In genomic region chr9:74906951-74907350, GRCm38 (mm10) we compare ENCODE assay signal across 9 mouse cellular contexts. TPM values are rescaled to one million over a fixed set of nuclear protein-coding genes. Genes with fewer than 3 reads are reported as not detected.
DNase-seq lines count a peak whose midpoint lies in the region; ATAC-seq and TF ChIP-seq lines count a peak whose summit lies in the region.
"Had no signal": no experiment of that assay in that cellular context is flagged by ENCODE, and none has a peak within 500 bp of the region (broad histone marks: within the 10 kb centered on the region; RNA-seq: fewer than 3 reads in every experiment).

No protein-coding gene starts in this region.

- H3K36me3 ChIP-seq in liver, embryonic 12.5 days: no peaks in the 10 kb centered on the region
- H3K36me3 ChIP-seq in liver, embryonic 11.5 days (ENCODE audit: control insufficient read depth, insufficient read depth, low read length): no peaks in the 10 kb centered on the region
- no peaks in the 10 kb centered on the region for H3K36me3 ChIP-seq in liver, embryonic 16.5 days (ENCODE audit: control insufficient read depth, insufficient read depth)
- H3K36me3 ChIP-seq in neural tube, embryonic 15.5 days: no peaks in the 10 kb centered on the region

- no peak overlapping the region for H3K9ac ChIP-seq in liver, embryonic 12.5 days
- H3K9ac ChIP-seq in liver, embryonic 11.5 days (ENCODE audit: low read depth, low read length): no peak overlapping the region
- H3K9ac ChIP-seq in liver, embryonic 16.5 days (ENCODE audit: low read depth, low read length): no peak overlapping the region
- no peak overlapping the region for H3K9ac ChIP-seq in neural tube, embryonic 15.5 days (replicated peaks)

- TF ChIP-seq CTCF in left cerebral cortex, adult 2 months (IDR thresholded peaks at IDR 0.05): no peak

- no peak for DNase-seq in liver, embryonic 11.5 days (ENCODE audit: low spot score)
- no peak for DNase-seq in spleen, adult 18-20 months
- no peak for DNase-seq in left cerebral cortex, adult 2 months (ENCODE audit: extremely low spot score in 1 of 2, low spot score in 2 of 2)

- H3K4me2 ChIP-seq in liver, embryonic 12.5 days: no peak overlapping the region
- no peak overlapping the region for H3K4me2 ChIP-seq in liver, embryonic 11.5 days
- no peak overlapping the region for H3K4me2 ChIP-seq in liver, embryonic 16.5 days (ENCODE audit: low read depth, low read length)
- no peak overlapping the region for H3K4me2 ChIP-seq in neural tube, embryonic 15.5 days

- WGBS in liver, embryonic 12.5 days (ENCODE audit: insufficient replicate concordance): 28% methylated on average over 4 of the region's 4 CpGs
- 38% methylated on average over 4 of the region's 4 CpGs for WGBS in liver, embryonic 11.5 days
- WGBS in liver, embryonic 16.5 days (ENCODE audit: insufficient replicate concordance): 14% methylated on average over 4 of the region's 4 CpGs
- 63% methylated on average over 4 of the region's 4 CpGs for WGBS in neural tube, embryonic 15.5 days

- no peak overlapping the region for H3K27ac ChIP-seq in liver, embryonic 12.5 days
- no peak overlapping the region for H3K27ac ChIP-seq in liver, embryonic 11.5 days (ENCODE audit: low read depth, low read length)
- H3K27ac ChIP-seq in liver, embryonic 16.5 days (ENCODE audit: low read length): no peak overlapping the region
- no peak overlapping the region for H3K27ac ChIP-seq in neural tube, embryonic 15.5 days (replicated peaks)
- no peak overlapping the region for H3K27ac ChIP-seq in left cerebral cortex, adult 2 months

- H3K4me1 ChIP-seq in liver, embryonic 12.5 days: no peaks in the 10 kb centered on the region
- no peaks in the 10 kb centered on the region for H3K4me1 ChIP-seq in liver, embryonic 11.5 days (replicated peaks; ENCODE audit: control insufficient read depth, insufficient read depth, low read length)
- H3K4me1 ChIP-seq in liver, embryonic 16.5 days (ENCODE audit: control insufficient read depth, low read depth, low read length): peaks cover 2% of the 10 kb centered on the region
- H3K4me1 ChIP-seq in neural tube, embryonic 15.5 days: no peaks in the 10 kb centered on the region

- H3K4me3 ChIP-seq in liver, embryonic 12.5 days: no peak overlapping the region
- H3K4me3 ChIP-seq in liver, embryonic 11.5 days (ENCODE audit: low read depth, low read length): no peak overlapping the region
- H3K4me3 ChIP-seq in liver, embryonic 16.5 days (ENCODE audit: low read depth, low read length): no peak overlapping the region
- H3K4me3 ChIP-seq in neural tube, embryonic 15.5 days (replicated peaks): no peak overlapping the region
- no peak overlapping the region for H3K4me3 ChIP-seq in left cerebral cortex, adult 2 months

- no peaks in the 10 kb centered on the region for H3K27me3 ChIP-seq in liver, embryonic 12.5 days (replicated peaks)
- no peaks in the 10 kb centered on the region for H3K27me3 ChIP-seq in liver, embryonic 11.5 days (replicated peaks; ENCODE audit: control insufficient read depth, insufficient read depth, low read length)
- H3K27me3 ChIP-seq in liver, embryonic 16.5 days (ENCODE audit: control insufficient read depth, insufficient read depth, low read depth, low read length): no peaks in the 10 kb centered on the region
- H3K27me3 ChIP-seq in neural tube, embryonic 15.5 days (replicated peaks): no peaks in the 10 kb centered on the region

- 0 out of 2 replicates have a peak, but pooled peaks have one; percentile 51 for ATAC-seq in liver, embryonic 12.5 days
- no peak for ATAC-seq in liver, embryonic 11.5 days (replicated peaks; ENCODE audit: low FRiP score)
- ATAC-seq in activated CD4-positive, CD25-positive, alpha-beta regulatory T cell, adult 4 months: peak; percentile 57
- ATAC-seq in liver, embryonic 16.5 days (ENCODE audit: low read depth): peak; percentile 63
- peak; percentile 81 for ATAC-seq in monocyte, adult 5-6 weeks (replicated peaks; ENCODE audit: insufficient number of reproducible peaks, low FRiP score, low TSS enrichment, poor library complexity, severe bottlenecking)
- no peak for ATAC-seq in neural tube, embryonic 15.5 days (ENCODE audit: low FRiP score)

- intact Hi-C loops in left cerebral cortex, adult 2 months (cut with DNase I): loop anchor here (5.0 to 10.0 kb wide), 4 partner anchors 95 to 378 kb away; no protein-coding TSS in a partner anchor

- H3K9me3 ChIP-seq in liver, embryonic 12.5 days (replicated peaks): no peaks in the 10 kb centered on the region
- H3K9me3 ChIP-seq in liver, embryonic 11.5 days (ENCODE audit: control insufficient read depth, low read length): no peaks in the 10 kb centered on the region
- no peaks in the 10 kb centered on the region for H3K9me3 ChIP-seq in liver, embryonic 16.5 days (replicated peaks; ENCODE audit: control insufficient read depth, low read length)
- H3K9me3 ChIP-seq in neural tube, embryonic 15.5 days (replicated peaks): no peaks in the 10 kb centered on the region

RNA-seq across cellular contexts. Expression of gene Onecut1, which starts 45.2 kb away (rescaled TPM):
- polyA plus RNA-seq in liver, embryonic 12.5 days (2016; fragmentation: Nextera tagmentation; extraction: Ambion mirVana): 2.1 and 2.6 TPM in 2 replicates
- polyA plus RNA-seq in liver, embryonic 11.5 days (2014; fragmentation: Nextera tagmentation; extraction: Ambion mirVana): 3.4 and 4.1 TPM in 2 replicates
- not detected for polyA plus RNA-seq in activated CD4-positive, CD25-positive, alpha-beta regulatory T cell, adult 4 months (2017; shearing (Covaris generic))
- 2.4 and 2.6 TPM in 2 replicates for polyA plus RNA-seq in liver, embryonic 16.5 days (2015; fragmentation: Nextera tagmentation; extraction: Ambion mirVana)
- not detected in 3 replicates for total RNA-seq in monocyte, adult 5-6 weeks (2017)
- 2.6 and 3.5 TPM in 2 replicates for polyA plus RNA-seq in neural tube, embryonic 15.5 days (2015; fragmentation: Nextera tagmentation; extraction: Ambion mirVana)
- total RNA-seq in left cerebral cortex, adult 2 months (2021): under 1 TPM; 0.14 to 0.29 TPM
- polyA plus RNA-seq: heart, postnatal 0 days had no signal

RNA-seq across cellular contexts. Expression of gene Fam214a, which starts 45.7 kb away (rescaled TPM):
- 1.8 and 2.6 TPM in 2 replicates for polyA plus RNA-seq in liver, embryonic 12.5 days (2016; fragmentation: Nextera tagmentation; extraction: Ambion mirVana)
- polyA plus RNA-seq in liver, embryonic 11.5 days (2014; fragmentation: Nextera tagmentation; extraction: Ambion mirVana): 3.3 and 3.7 TPM in 2 replicates
- 10 to 100 TPM; 26.7 to 27.3 TPM for polyA plus RNA-seq in activated CD4-positive, CD25-positive, alpha-beta regulatory T cell, adult 4 months (2017; shearing (Covaris generic))
- 2.5 and 2.7 TPM in 2 replicates for polyA plus RNA-seq in liver, embryonic 16.5 days (2015; fragmentation: Nextera tagmentation; extraction: Ambion mirVana)
- total RNA-seq in monocyte, adult 5-6 weeks (2017): 35.8 to 79.7 TPM (median 43.8 TPM) in 3 replicates
- 17.3 and 19.2 TPM in 2 replicates for polyA plus RNA-seq in neural tube, embryonic 15.5 days (2015; fragmentation: Nextera tagmentation; extraction: Ambion mirVana)
- 10 to 100 TPM; 35.3 to 37.5 TPM for total RNA-seq in left cerebral cortex, adult 2 months (2021)

Comparison
In these comparisons a context has a peak if more than half of its experiments do, and no peak if none do; other contexts are left out.
1. ATAC-seq: peak in liver, embryonic 12.5 days (single experiment), activated CD4-positive, CD25-positive, alpha-beta regulatory T cell, adult 4 months (single experiment), liver, embryonic 16.5 days (single experiment) and monocyte, adult 5-6 weeks (single experiment); none in liver, embryonic 11.5 days (single experiment) and neural tube, embryonic 15.5 days (single experiment).